Mouse (Mus musculus): ENCODE data around the gene Med26.

GRCm38 (mm10) chr8:72512648-72513047 lies 35.4 kb downstream of the Med26 start:
- TF ChIP-seq CTCF (conservative IDR thresholded peaks at IDR 0.05; ENCODE audit: low read length), result no peak
- TF ChIP-seq NANOG (IDR thresholded peaks at IDR 0.05; ENCODE audit: borderline replicate concordance, low read length), result no peak
- TF ChIP-seq POU5F1 (IDR thresholded peaks at IDR 0.05; ENCODE audit: borderline replicate concordance, low read length), result no peak

Measured in E14TG2a.4 (cell line).